Mouse (Mus musculus): Measurements from ENCODE around the gene Myd88.

- TF ChIP-seq POLR2A (IDR thresholded peaks at IDR 0.05; ENCODE audit: insufficient read length, low read depth) = no peak
- TF ChIP-seq USF1 (IDR thresholded peaks at IDR 0.05; ENCODE audit: low read depth) = no peak
- no peak for TF ChIP-seq REST (IDR thresholded peaks at IDR 0.05; ENCODE audit: insufficient read depth, insufficient read length)
- TF ChIP-seq POLR2AphosphoS2 (IDR thresholded peaks at IDR 0.05; ENCODE audit: insufficient read length, low read depth) = no peak
- TF ChIP-seq TCF12 (IDR thresholded peaks at IDR 0.05; ENCODE audit: insufficient read depth, poor library complexity, severe bottlenecking) = no peak
- no peak for TF ChIP-seq CEBPB (IDR thresholded peaks at IDR 0.05; ENCODE audit: insufficient read depth, poor library complexity, severe bottlenecking)
- TF ChIP-seq SRF (IDR thresholded peaks at IDR 0.05; ENCODE audit: control insufficient read depth, insufficient read length, low read depth) = no peak
- no peak for TF ChIP-seq E2F4 (IDR thresholded peaks at IDR 0.05; ENCODE audit: insufficient read depth)
- TF ChIP-seq TCF3 (IDR thresholded peaks at IDR 0.05; ENCODE audit: insufficient read length, low read depth) = no peak
- TF ChIP-seq MAX (IDR thresholded peaks at IDR 0.05; ENCODE audit: low read depth) = no peak
- TF ChIP-seq MYOG (IDR thresholded peaks at IDR 0.05; ENCODE audit: control insufficient read depth in 1 of 3, insufficient read depth in 1 of 3, insufficient read length in 2 of 3, low read depth in 2 of 3) = no peak
- no peak for TF ChIP-seq MYOD1 (IDR thresholded peaks at IDR 0.05; ENCODE audit: control insufficient read depth in 1 of 3, insufficient read length in 2 of 3, low read depth in 2 of 3)
Observed at GRCm38 (mm10) chr9:119335571-119335970, 5.6 kb downstream of the Myd88 start.
